Mouse (Mus musculus) limb, embryonic 12.5 days (tissue): ENCODE measurements around the gene Vgll3. TPM values are rescaled to one million over a fixed set of nuclear protein-coding genes. Genes with fewer than 3 reads are reported as not detected.

ENCODE experiments used
- ATAC-seq: fragments of 200-750 bp; cut with Nextera tagmentation; 2 replicates; pipeline ENCODE4 v1.8.0; 2017; ENCODE audit warnings: low read depth, moderate TSS enrichment; ENCODE audit not compliant: insufficient number of reproducible peaks, insufficient read depth, low FRiP score, low TSS enrichment
- H3K27ac ChIP-seq: fragments of 300-500 bp; sonication (generic); 2 replicates; pipeline ENCODE4 v1.5.1; 2016; ENCODE audit warnings: mild to moderate bottlenecking, moderate library complexity
- H3K27me3 ChIP-seq: fragments of 300-500 bp; sonication (generic); 2 replicates; pipeline ENCODE4 v1.6.1; 2016; ENCODE audit warnings: mild to moderate bottlenecking, moderate library complexity
- H3K36me3 ChIP-seq: fragments of 300-500 bp; sonication (generic); 2 replicates; pipeline ENCODE4 v1.6.1; 2016; ENCODE audit warnings: mild to moderate bottlenecking, moderate library complexity
- H3K4me1 ChIP-seq: fragments of 300-500 bp; sonication (generic); replicated peaks from 2 replicates; pipeline ENCODE4 v1.6.1; 2016
- H3K4me2 ChIP-seq: fragments of 300-500 bp; sonication (generic); 2 replicates; pipeline ENCODE4 v1.6.1; 2016; ENCODE audit warnings: mild to moderate bottlenecking, moderate library complexity
- H3K4me3 ChIP-seq: fragments of 300-500 bp; sonication (generic); replicated peaks from 2 replicates; pipeline ENCODE4 v1.5.1; 2016; ENCODE audit warnings: mild to moderate bottlenecking
- H3K9ac ChIP-seq: fragments of 300-500 bp; sonication (generic); replicated peaks from 2 replicates; pipeline ENCODE4 v1.6.1; 2016; ENCODE audit warnings: mild to moderate bottlenecking, moderate library complexity
- H3K9me3 ChIP-seq: fragments of 300-500 bp; sonication (generic); 2 replicates; pipeline ENCODE4 v1.6.1; 2016; ENCODE audit warnings: mild to moderate bottlenecking, moderate library complexity
- WGBS: fragments of 180-500 bp; shearing (Covaris S2); methylation state at CpG from one replicate; pipeline ENCODE4 v1.1.7; 2016; 5-methylcytosine and 5-hydroxymethylcytosine counted together
- polyA plus RNA-seq: library from polyadenylated mRNA; unstranded; fragments of >200 nt; fragmentation: Nextera tagmentation; extraction: Ambion mirVana; gene quantifications from 2 replicates; pipeline ENCODE4 v1.2.1, GENCODE M21; 2016

Gene Vgll3
- polyA plus RNA-seq: 6.0 and 8.8 TPM in 2 replicates

- Histone ChIP-seq H3K9ac (peak within 1 kb of the TSS; percentile 62), H3K9me3 (no peaks in the 10 kb centered on the region; the same call in 1 of the 2 replicates), H3K36me3 (no peaks in the 10 kb centered on the region), H3K27ac (peak within 1 kb of the TSS; percentile 82), H3K4me1 (0 out of 2 replicates have a peak, but pooled peaks cover 3% of the 10 kb centered on the region), H3K27me3 (peaks cover 11% of the 10 kb centered on the region), H3K4me3 (peak within 1 kb of the TSS; percentile 68), H3K4me2 (peak within 1 kb of the TSS; percentile 94)
- ATAC-seq: peak; percentile 98
- under 1% methylated on average over 85 of the region's 86 CpGs for WGBS
Measured at GRCm38 (mm10) chr16:65814918-65815881, at the start of gene Vgll3. Gene Vgll3, plus strand, starts transcription at chr16:65815257.

GRCm38 (mm10) chr16:65765976-65766375, 49.1 kb upstream of the Vgll3 start:
- no peak for ATAC-seq
- Histone ChIP-seq H3K4me3 (no peak overlapping the region), H3K4me2 (no peak overlapping the region), H3K27me3 (no peaks in the 10 kb centered on the region), H3K36me3 (no peaks in the 10 kb centered on the region), H3K9ac (no peak overlapping the region), H3K9me3 (no peaks in the 10 kb centered on the region), H3K27ac (no peak overlapping the region), H3K4me1 (no peaks in the 10 kb centered on the region)

GRCm38 (mm10) chr16:65785959-65786358, 29.1 kb upstream of the Vgll3 start:
- Histone ChIP-seq H3K27me3 (no peaks in the 10 kb centered on the region), H3K9ac (no peak overlapping the region), H3K4me3 (no peak overlapping the region), H3K9me3 (peaks cover 5% of the 10 kb centered on the region; the same call in 1 of the 2 replicates), H3K4me1 (no peaks in the 10 kb centered on the region), H3K4me2 (no peak overlapping the region), H3K27ac (no peak overlapping the region), H3K36me3 (no peaks in the 10 kb centered on the region)
- 62% methylated on average over 1 of the region's 1 CpGs for WGBS
- no peak for ATAC-seq

GRCm38 (mm10) chr16:65816059-65816458, 1.0 kb downstream of the Vgll3 start:
- Histone ChIP-seq H3K27me3 (peaks cover 11% of the 10 kb centered on the region), H3K27ac (no peak overlapping the region), H3K9me3 (no peaks in the 10 kb centered on the region; the same call in 1 of the 2 replicates), H3K4me3 (peak overlapping the region; percentile 68), H3K4me2 (peak overlapping the region; percentile 94), H3K4me1 (0 out of 2 replicates have a peak, but pooled peaks cover 3% of the 10 kb centered on the region), H3K36me3 (no peaks in the 10 kb centered on the region), H3K9ac (no peak overlapping the region)
- no peak for ATAC-seq
- WGBS: 24% methylated on average over 3 of the region's 3 CpGs

GRCm38 (mm10) chr16:65818779-65819178, 3.7 kb downstream of the Vgll3 start:
- Histone ChIP-seq H3K4me3 (no peak overlapping the region), H3K27me3 (peaks cover 11% of the 10 kb centered on the region), H3K36me3 (no peaks in the 10 kb centered on the region), H3K4me2 (no peak overlapping the region), H3K4me1 (0 out of 2 replicates have a peak, but pooled peaks cover 3% of the 10 kb centered on the region), H3K9me3 (no peaks in the 10 kb centered on the region), H3K9ac (no peak overlapping the region), H3K27ac (no peak overlapping the region)
- WGBS: 70% methylated on average over 8 of the region's 8 CpGs
- ATAC-seq: no peak

- 48% methylated on average over 2 of the region's 2 CpGs for WGBS
Measured at GRCm38 (mm10) chr16:65820803-65821202, 5.7 kb downstream of the Vgll3 start.

GRCm38 (mm10) chr16:65823721-65824120, 8.7 kb downstream of the Vgll3 start:
- Histone ChIP-seq H3K4me1 (no peaks in the 10 kb centered on the region), H3K4me3 (no peak overlapping the region), H3K27ac (no peak overlapping the region), H3K27me3 (no peaks in the 10 kb centered on the region), H3K9ac (no peak overlapping the region), H3K36me3 (no peaks in the 10 kb centered on the region), H3K9me3 (no peaks in the 10 kb centered on the region), H3K4me2 (no peak overlapping the region)
- ATAC-seq: no peak
- 85% methylated on average over 6 of the region's 6 CpGs for WGBS

More at GRCm38 (mm10) chr16:65820803-65821202, 5.7 kb downstream of the Vgll3 start:
- Histone ChIP-seq H3K4me2 (no peak overlapping the region), H3K9me3 (no peaks in the 10 kb centered on the region), H3K27me3 (peaks cover 6% of the 10 kb centered on the region), H3K4me3 (no peak overlapping the region), H3K27ac (no peak overlapping the region), H3K4me1 (0 out of 2 replicates have a peak, but pooled peaks cover under 1% of the 10 kb centered on the region), H3K9ac (no peak overlapping the region), H3K36me3 (no peaks in the 10 kb centered on the region)
- no peak for ATAC-seq

- no peaks in the 10 kb centered on the region for H3K27me3 ChIP-seq
- no peaks in the 10 kb centered on the region for H3K9me3 ChIP-seq
- no peak for ATAC-seq
- 66% methylated on average over 9 of the region's 9 CpGs for WGBS
- H3K36me3 ChIP-seq: no peaks in the 10 kb centered on the region
- H3K4me2 ChIP-seq: no peak overlapping the region
- no peaks in the 10 kb centered on the region for H3K4me1 ChIP-seq
- no peak overlapping the region for H3K27ac ChIP-seq
- H3K4me3 ChIP-seq: no peak overlapping the region
- H3K9ac ChIP-seq: no peak overlapping the region
Measured at GRCm38 (mm10) chr16:65828141-65828565, 13.1 kb downstream of the Vgll3 start.

GRCm38 (mm10) chr16:65829096-65829495, 14.0 kb downstream of the Vgll3 start:
- no peak overlapping the region for H3K4me3 ChIP-seq
- no peaks in the 10 kb centered on the region for H3K36me3 ChIP-seq
- H3K4me2 ChIP-seq: no peak overlapping the region
- WGBS: 91% methylated on average over 6 of the region's 6 CpGs
- H3K4me1 ChIP-seq: no peaks in the 10 kb centered on the region
- ATAC-seq: no peak
- H3K9ac ChIP-seq: no peak overlapping the region
- H3K27me3 ChIP-seq: no peaks in the 10 kb centered on the region
- no peaks in the 10 kb centered on the region for H3K9me3 ChIP-seq
- no peak overlapping the region for H3K27ac ChIP-seq

- Histone ChIP-seq H3K4me1 (no peaks in the 10 kb centered on the region), H3K27me3 (no peaks in the 10 kb centered on the region), H3K27ac (no peak overlapping the region), H3K9me3 (no peaks in the 10 kb centered on the region), H3K36me3 (no peaks in the 10 kb centered on the region), H3K4me2 (no peak overlapping the region), H3K4me3 (no peak overlapping the region), H3K9ac (no peak overlapping the region)
- ATAC-seq: no peak
- WGBS: 85% methylated on average over 3 of the region's 3 CpGs
Measured at GRCm38 (mm10) chr16:65834721-65835120, 19.7 kb downstream of the Vgll3 start.

GRCm38 (mm10) chr16:65850126-65850525, 35.1 kb downstream of the Vgll3 start:
- H3K9me3 ChIP-seq: no peaks in the 10 kb centered on the region
- H3K4me2 ChIP-seq: no peak overlapping the region
- no peaks in the 10 kb centered on the region for H3K4me1 ChIP-seq
- H3K36me3 ChIP-seq: no peaks in the 10 kb centered on the region
- WGBS: 71% methylated on average over 1 of the region's 1 CpGs
- no peaks in the 10 kb centered on the region for H3K27me3 ChIP-seq
- no peak overlapping the region for H3K9ac ChIP-seq
- no peak overlapping the region for H3K27ac ChIP-seq
- no peak for ATAC-seq
- no peak overlapping the region for H3K4me3 ChIP-seq
